Mouse (Mus musculus) myocyte (in vitro differentiated cells): ENCODE results near the gene Lrit3. TPM values are rescaled to one million over a fixed set of nuclear protein-coding genes. Genes with fewer than 3 reads are reported as not detected.

Source experiments
- H3K27me3 ChIP-seq: one replicate; pipeline ENCODE4 v1.6.1; 2011; ENCODE audit not compliant: control insufficient read depth, insufficient read depth, insufficient read length
- H3K36me3 ChIP-seq: one replicate; pipeline ENCODE4 v1.6.1; 2011; ENCODE audit not compliant: control insufficient read depth, insufficient read depth
- H3K4me2 ChIP-seq: one replicate; pipeline ENCODE4 v1.6.1; 2011; ENCODE audit warnings: low read depth, control low read depth
- H3K4me3 ChIP-seq: one replicate; pipeline ENCODE4 v1.5.1; 2011; ENCODE audit warnings: mild to moderate bottlenecking, control low read depth, moderate library complexity
- H3K79me2 ChIP-seq: one replicate; pipeline ENCODE4 v1.6.1; 2011; ENCODE audit not compliant: control insufficient read depth, insufficient read depth
- H3ac ChIP-seq: one replicate; pipeline ENCODE4 v1.6.1; 2011; ENCODE audit not compliant: control insufficient read depth, insufficient read length
- CEBPB ChIP-seq: IDR thresholded peaks from 2 replicates; pipeline ENCODE4 v1.6.1; 2011; ENCODE audit warnings: mild to moderate bottlenecking, moderate library complexity; ENCODE audit not compliant: poor library complexity, insufficient read depth, severe bottlenecking
- E2F4 ChIP-seq: IDR thresholded peaks from one replicate; pipeline ENCODE4 v1.6.1; 2011; ENCODE audit warnings: mild to moderate bottlenecking, control low read depth, moderate library complexity; ENCODE audit not compliant: insufficient read depth
- MAX ChIP-seq: IDR thresholded peaks from one replicate; pipeline ENCODE4 v1.6.1; 2011; ENCODE audit warnings: low read depth, mild to moderate bottlenecking, control low read depth
- MYOD1 ChIP-seq, 3 experiments: IDR thresholded peaks; one replicate each; pipeline ENCODE4 v1.6.1; 2011; ENCODE audit warnings: control low read depth in 2 of 3, low read depth in 2 of 3, mild to moderate bottlenecking in 2 of 3, moderate library complexity in 1 of 3; ENCODE audit not compliant: insufficient read length in 2 of 3, control insufficient read depth in 1 of 3
- MYOG ChIP-seq, 3 experiments: IDR thresholded peaks; one replicate each; pipeline ENCODE4 v1.6.1; 2011; ENCODE audit warnings: control low read depth in 2 of 3, low read depth in 2 of 3, mild to moderate bottlenecking in 2 of 3; ENCODE audit not compliant: insufficient read length in 2 of 3, control insufficient read depth in 1 of 3, insufficient read depth in 1 of 3
- POLR2A ChIP-seq: IDR thresholded peaks from one replicate; pipeline ENCODE4 v1.6.1; 2011; ENCODE audit warnings: low read depth, mild to moderate bottlenecking, control low read depth, moderate library complexity; ENCODE audit not compliant: insufficient read length
- POLR2AphosphoS2 ChIP-seq: IDR thresholded peaks from one replicate; pipeline ENCODE4 v1.6.1; 2011; ENCODE audit warnings: low read depth, control low read depth; ENCODE audit not compliant: insufficient read length
- REST ChIP-seq: IDR thresholded peaks from one replicate; pipeline ENCODE4 v1.6.1; 2011; ENCODE audit warnings: mild to moderate bottlenecking, control low read depth, moderate library complexity; ENCODE audit not compliant: insufficient read depth, insufficient read length
- SRF ChIP-seq: IDR thresholded peaks from one replicate; pipeline ENCODE4 v1.6.1; 2011; ENCODE audit warnings: low read depth; ENCODE audit not compliant: control insufficient read depth, insufficient read length
- TCF12 ChIP-seq: IDR thresholded peaks from one replicate; pipeline ENCODE4 v1.6.1; 2011; ENCODE audit warnings: mild to moderate bottlenecking, control low read depth; ENCODE audit not compliant: poor library complexity, insufficient read depth, severe bottlenecking
- TCF3 ChIP-seq: IDR thresholded peaks from one replicate; pipeline ENCODE4 v1.6.1; 2011; ENCODE audit warnings: low read depth, control low read depth; ENCODE audit not compliant: insufficient read length
- USF1 ChIP-seq: IDR thresholded peaks from one replicate; pipeline ENCODE4 v1.6.1; 2011; ENCODE audit warnings: low read depth, mild to moderate bottlenecking, control low read depth, moderate library complexity
- polyA plus RNA-seq: library from polyadenylated mRNA; unstranded; fragments of >200 nt; fragmentation: generic; extraction: Trizol; gene quantifications from one replicate; pipeline ENCODE4 v1.2.1, GENCODE M21; 2012; ENCODE audit warnings: missing spikeins

Lrit3 gene
- not detected for polyA plus RNA-seq

- no peaks in the 10 kb centered on the region for H3K27me3 ChIP-seq
- no peak within 1 kb of the TSS for H3K4me2 ChIP-seq
- H3K79me2 ChIP-seq = no peaks in the 10 kb centered on the region
- no peak within 1 kb of the TSS for H3ac ChIP-seq
- no peaks in the 10 kb centered on the region for H3K36me3 ChIP-seq
- TF ChIP-seq E2F4 (no peak), TCF12 (no peak), CEBPB (no peak), MAX (no peak), REST (no peak), TCF3 (no peak)
- H3K4me3 ChIP-seq = no peak within 1 kb of the TSS
Measured at GRCm38 (mm10) chr3:129803765-129804164, at the start of gene Lrit3. TSS of gene Lrit3 (minus strand) at chr3:129804030.

DNA sequence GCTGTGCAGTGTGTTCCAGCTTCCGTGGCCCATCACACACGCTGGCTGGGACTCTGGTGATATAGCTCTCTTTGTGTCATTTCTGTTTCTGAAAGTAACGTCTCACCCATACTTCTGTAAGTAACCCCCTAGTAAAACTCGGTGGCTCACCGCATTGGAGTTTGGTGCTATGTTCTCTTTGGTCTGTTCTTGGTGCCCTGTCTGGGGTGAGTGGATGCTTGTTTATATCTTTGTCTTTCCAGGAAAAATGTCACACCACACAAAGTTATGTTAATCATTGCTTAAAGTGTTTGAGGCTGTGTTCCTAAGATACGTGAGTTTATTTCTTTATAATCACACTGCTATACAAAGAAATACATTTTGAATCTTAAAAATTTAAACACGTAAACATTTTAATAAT is 43.0 kb upstream of the Lrit3 start:
- Histone ChIP-seq H3K4me2 (no peak overlapping the region), H3K27me3 (peaks cover 29% of the 10 kb centered on the region), H3K36me3 (no peaks in the 10 kb centered on the region), H3K79me2 (no peaks in the 10 kb centered on the region), H3K4me3 (no peak overlapping the region), H3ac (no peak overlapping the region)
- no peak for TF ChIP-seq MYOG (IDR thresholded peaks at IDR 0.05; ENCODE audit: control insufficient read depth in 1 of 3, insufficient read depth in 1 of 3, insufficient read length in 2 of 3, low read depth in 2 of 3)

- no peaks in the 10 kb centered on the region for H3K79me2 ChIP-seq
- peaks cover 31% of the 10 kb centered on the region for H3K27me3 ChIP-seq
- H3K36me3 ChIP-seq = no peaks in the 10 kb centered on the region
- no peak overlapping the region for H3ac ChIP-seq
- TF ChIP-seq TCF12 = no peak
- no peak for TF ChIP-seq REST
- H3K4me2 ChIP-seq = no peak overlapping the region
- no peak overlapping the region for H3K4me3 ChIP-seq
Measured at GRCm38 (mm10) chr3:129845868-129846267, 42.0 kb upstream of the Lrit3 start.

- Histone ChIP-seq H3ac (no peak overlapping the region), H3K79me2 (no peaks in the 10 kb centered on the region), H3K4me3 (no peak overlapping the region), H3K36me3 (no peaks in the 10 kb centered on the region), H3K27me3 (peaks cover 4% of the 10 kb centered on the region), H3K4me2 (no peak overlapping the region)
- TF ChIP-seq SRF (no peak), E2F4 (no peak), CEBPB (no peak), MYOD1 (IDR thresholded peaks at IDR 0.05; ENCODE audit: control insufficient read depth in 1 of 3, insufficient read length in 2 of 3, low read depth in 2 of 3) (no peak), MYOG (IDR thresholded peaks at IDR 0.05; ENCODE audit: control insufficient read depth in 1 of 3, insufficient read depth in 1 of 3, insufficient read length in 2 of 3, low read depth in 2 of 3) (no peak), REST (no peak), POLR2A (no peak)
Measured at GRCm38 (mm10) chr3:129838017-129838416, 34.2 kb upstream of the Lrit3 start.

GRCm38 (mm10) chr3:129836965-129837364 is 33.1 kb upstream of the Lrit3 start:
- Histone ChIP-seq H3K36me3 (no peaks in the 10 kb centered on the region), H3K79me2 (no peaks in the 10 kb centered on the region), H3K27me3 (peaks cover 4% of the 10 kb centered on the region), H3K4me2 (no peak overlapping the region), H3K4me3 (no peak overlapping the region), H3ac (no peak overlapping the region)
- no peak for TF ChIP-seq SRF

- no peak overlapping the region for H3K4me3 ChIP-seq
- no peak overlapping the region for H3ac ChIP-seq
- H3K79me2 ChIP-seq = no peaks in the 10 kb centered on the region
- TF ChIP-seq USF1 = no peak
- no peak for TF ChIP-seq MYOD1 (IDR thresholded peaks at IDR 0.05; ENCODE audit: control insufficient read depth in 1 of 3, insufficient read length in 2 of 3, low read depth in 2 of 3)
- TF ChIP-seq TCF12 = no peak
- no peak for TF ChIP-seq SRF
- no peak for TF ChIP-seq POLR2A
- no peak for TF ChIP-seq CEBPB
- no peak for TF ChIP-seq MYOG (IDR thresholded peaks at IDR 0.05; ENCODE audit: control insufficient read depth in 1 of 3, insufficient read depth in 1 of 3, insufficient read length in 2 of 3, low read depth in 2 of 3)
- TF ChIP-seq POLR2AphosphoS2 = no peak
- no peak for TF ChIP-seq TCF3
- TF ChIP-seq MAX = no peak
- TF ChIP-seq REST = no peak
- TF ChIP-seq E2F4 = no peak
- H3K4me2 ChIP-seq = no peak overlapping the region
- no peaks in the 10 kb centered on the region for H3K36me3 ChIP-seq
- H3K27me3 ChIP-seq = no peaks in the 10 kb centered on the region
Measured at GRCm38 (mm10) chr3:129836051-129836697, 32.3 kb upstream of the Lrit3 start.
